Mouse (Mus musculus) embryonic facial prominence, embryonic 10.5 days (tissue): ENCODE results near the gene Rnf135. TPM values are rescaled to one million over a fixed set of nuclear protein-coding genes. Genes with fewer than 3 reads are reported as not detected.
"Not testable (repeated sequence)": the region's sequence is repeated elsewhere in the genome, so short reads cannot be mapped to it uniquely, and the experiment has no call there.

Experiments used
- DNase-seq: peaks from one replicate; pipeline ENCODE4 v3.0.0-alpha.2; 2017; ENCODE audit warnings: low spot score
- H3K27ac ChIP-seq: fragments of 300-500 bp; sonication (generic); replicated peaks from 2 replicates; pipeline ENCODE4 v1.5.1; 2016; ENCODE audit warnings: mild to moderate bottlenecking
- H3K27me3 ChIP-seq: fragments of 300-500 bp; sonication (generic); replicated peaks from 2 replicates; pipeline ENCODE4 v1.6.1; 2016; ENCODE audit warnings: low read depth, mild to moderate bottlenecking; ENCODE audit not compliant: poor library complexity, severe bottlenecking
- H3K36me3 ChIP-seq: fragments of 300-500 bp; sonication (generic); replicated peaks from 2 replicates; pipeline ENCODE4 v1.6.1; 2016; ENCODE audit warnings: mild to moderate bottlenecking, moderate library complexity
- H3K4me1 ChIP-seq: fragments of 300-500 bp; sonication (generic); 2 replicates; pipeline ENCODE4 v1.6.1; 2016
- H3K4me3 ChIP-seq: fragments of 300-500 bp; sonication (generic); 2 replicates; pipeline ENCODE4 v1.5.1; 2016; ENCODE audit warnings: mild to moderate bottlenecking, moderate library complexity
- H3K9me3 ChIP-seq: fragments of 300-500 bp; sonication (generic); 2 replicates; pipeline ENCODE4 v1.6.1; 2016; ENCODE audit warnings: mild to moderate bottlenecking
- WGBS: fragments of 180-500 bp; shearing (Covaris S2); methylation state at CpG from one replicate; pipeline ENCODE4 v1.1.7; 2016; 5-methylcytosine and 5-hydroxymethylcytosine counted together
- polyA plus RNA-seq: library from polyadenylated mRNA; unstranded; fragments of >200 nt; fragmentation: Nextera tagmentation; extraction: Ambion mirVana; gene quantifications from 2 replicates; pipeline ENCODE4 v1.2.1, GENCODE M21; 2016

Rnf135 gene
- polyA plus RNA-seq, 1 experiment from 2014 or later: 6.5 TPM

GRCm38 (mm10) chr11:80168611-80169249 is 14.9 kb upstream of the Rnf135 start:
- Histone ChIP-seq H3K4me3 (no peak overlapping the region), H3K36me3 (no peaks in the 10 kb centered on the region), H3K4me1 (no peaks in the 10 kb centered on the region), H3K9me3 (no peaks in the 10 kb centered on the region), H3K27me3 (no peaks in the 10 kb centered on the region), H3K27ac (no peak overlapping the region)
- no peak for DNase-seq
- 79% methylated on average over 4 of the region's 4 CpGs for WGBS

- Histone ChIP-seq H3K9me3 (no peaks in the 10 kb centered on the region), H3K27me3 (no peaks in the 10 kb centered on the region), H3K4me3 (no peak overlapping the region), H3K36me3 (no peaks in the 10 kb centered on the region), H3K27ac (no peak overlapping the region), H3K4me1 (no peaks in the 10 kb centered on the region)
- 90% methylated on average over 3 of the region's 3 CpGs for WGBS
- no peak for DNase-seq
These were observed 14.0 kb upstream of the Rnf135 start for GRCm38 (mm10) chr11:80169629-80170028.

GRCm38 (mm10) chr11:80170351-80170750 is 13.3 kb upstream of the Rnf135 start:
- H3K9me3 ChIP-seq: no peaks in the 10 kb centered on the region
- WGBS: 68% methylated on average over 5 of the region's 5 CpGs
- DNase-seq: no peak
- 0 out of 2 replicates have a peak, but pooled peaks cover under 1% of the 10 kb centered on the region for H3K4me1 ChIP-seq
- H3K4me3 ChIP-seq: no peak overlapping the region
- no peaks in the 10 kb centered on the region for H3K36me3 ChIP-seq
- H3K27me3 ChIP-seq: no peaks in the 10 kb centered on the region
- no peak overlapping the region for H3K27ac ChIP-seq

GRCm38 (mm10) chr11:80171884-80172283 is 11.8 kb upstream of the Rnf135 start:
- H3K9me3 ChIP-seq: no peaks in the 10 kb centered on the region
- H3K4me3 ChIP-seq: no peak overlapping the region
- no peaks in the 10 kb centered on the region for H3K36me3 ChIP-seq
- no peaks in the 10 kb centered on the region for H3K27me3 ChIP-seq
- DNase-seq: no peak
- no peak overlapping the region for H3K27ac ChIP-seq
- 0 out of 2 replicates have a peak, but pooled peaks cover 7% of the 10 kb centered on the region for H3K4me1 ChIP-seq
- WGBS: 73% methylated on average over 4 of the region's 4 CpGs

GRCm38 (mm10) chr11:80173963-80174670 is 9.5 kb upstream of the Rnf135 start:
- 0 out of 2 replicates have a peak, but pooled peaks cover 7% of the 10 kb centered on the region for H3K4me1 ChIP-seq
- DNase-seq: no peak
- no peak overlapping the region for H3K4me3 ChIP-seq
- no peak overlapping the region for H3K27ac ChIP-seq
- no peaks in the 10 kb centered on the region for H3K9me3 ChIP-seq
- 83% methylated on average over 11 of the region's 11 CpGs for WGBS
- H3K27me3 ChIP-seq: no peaks in the 10 kb centered on the region
- no peaks in the 10 kb centered on the region for H3K36me3 ChIP-seq

- H3K36me3 ChIP-seq: no peaks in the 10 kb centered on the region
- H3K4me3 ChIP-seq: no peak overlapping the region
- H3K9me3 ChIP-seq: no peaks in the 10 kb centered on the region
- H3K4me1 ChIP-seq: 0 out of 2 replicates have a peak, but pooled peaks cover 7% of the 10 kb centered on the region
- 76% methylated on average over 11 of the region's 11 CpGs for WGBS
- no peaks in the 10 kb centered on the region for H3K27me3 ChIP-seq
- H3K27ac ChIP-seq: no peak overlapping the region
- no peak for DNase-seq
These were observed 6.4 kb upstream of the Rnf135 start for GRCm38 (mm10) chr11:80176911-80177895.

- Histone ChIP-seq H3K9me3 (no peaks in the 10 kb centered on the region), H3K4me1 (0 out of 2 replicates have a peak, but pooled peaks cover 7% of the 10 kb centered on the region), H3K27ac (no peak overlapping the region), H3K36me3 (no peaks in the 10 kb centered on the region), H3K4me3 (no peak overlapping the region), H3K27me3 (no peaks in the 10 kb centered on the region)
- no peak for DNase-seq
- WGBS: 84% methylated on average over 8 of the region's 8 CpGs
These were observed 5.3 kb upstream of the Rnf135 start for GRCm38 (mm10) chr11:80178316-80178715.

- H3K27ac ChIP-seq: no peak overlapping the region
- 74% methylated on average over 5 of the region's 5 CpGs for WGBS
- H3K27me3 ChIP-seq: no peaks in the 10 kb centered on the region
- H3K9me3 ChIP-seq: no peaks in the 10 kb centered on the region
- no peak for DNase-seq
- H3K4me1 ChIP-seq: peaks cover 9% of the 10 kb centered on the region; the same call in 1 of the 2 replicates
- H3K4me3 ChIP-seq: no peak overlapping the region
- no peaks in the 10 kb centered on the region; the same call in 1 of the 2 replicates for H3K36me3 ChIP-seq
These were observed 2.5 kb upstream of the Rnf135 start for GRCm38 (mm10) chr11:80181021-80181749.

- not testable (repeated sequence) for H3K9me3 ChIP-seq, H3K27me3 ChIP-seq, H3K4me1 ChIP-seq, H3K36me3 ChIP-seq, DNase-seq
- 43% methylated on average over 12 of the region's 12 CpGs for WGBS
- Histone ChIP-seq H3K4me3 (peak overlapping the region; percentile 80), H3K27ac (peak overlapping the region; percentile 89)
These were observed 472 bp upstream of the Rnf135 start for GRCm38 (mm10) chr11:80183054-80183704.

- Histone ChIP-seq H3K4me1 (peaks cover 9% of the 10 kb centered on the region; the same call in 1 of the 2 replicates), H3K27me3 (no peaks in the 10 kb centered on the region), H3K27ac (peak overlapping the region; percentile 89; the same call in 1 of the 2 replicates), H3K9me3 (no peaks in the 10 kb centered on the region), H3K4me3 (peak overlapping the region; percentile 80), H3K36me3 (no peaks in the 10 kb centered on the region; the same call in 1 of the 2 replicates)
- no peak for DNase-seq
- WGBS: 92% methylated on average over 6 of the region's 6 CpGs
These were observed 950 bp downstream of the Rnf135 start for GRCm38 (mm10) chr11:80184531-80185071.

GRCm38 (mm10) chr11:80185441-80185976 is 1.9 kb downstream of the Rnf135 start:
- H3K36me3 ChIP-seq, H3K9me3 ChIP-seq, H3K27me3 ChIP-seq, H3K4me3 ChIP-seq, H3K27ac ChIP-seq, DNase-seq: not testable (repeated sequence)
- peaks cover 13% of the 10 kb centered on the region; the same call in 1 of the 2 replicates for H3K4me1 ChIP-seq
- WGBS: 69% methylated on average over 5 of the region's 5 CpGs
